Mouse (Mus musculus): ENCODE data around the gene Hmg20b.

DNA sequence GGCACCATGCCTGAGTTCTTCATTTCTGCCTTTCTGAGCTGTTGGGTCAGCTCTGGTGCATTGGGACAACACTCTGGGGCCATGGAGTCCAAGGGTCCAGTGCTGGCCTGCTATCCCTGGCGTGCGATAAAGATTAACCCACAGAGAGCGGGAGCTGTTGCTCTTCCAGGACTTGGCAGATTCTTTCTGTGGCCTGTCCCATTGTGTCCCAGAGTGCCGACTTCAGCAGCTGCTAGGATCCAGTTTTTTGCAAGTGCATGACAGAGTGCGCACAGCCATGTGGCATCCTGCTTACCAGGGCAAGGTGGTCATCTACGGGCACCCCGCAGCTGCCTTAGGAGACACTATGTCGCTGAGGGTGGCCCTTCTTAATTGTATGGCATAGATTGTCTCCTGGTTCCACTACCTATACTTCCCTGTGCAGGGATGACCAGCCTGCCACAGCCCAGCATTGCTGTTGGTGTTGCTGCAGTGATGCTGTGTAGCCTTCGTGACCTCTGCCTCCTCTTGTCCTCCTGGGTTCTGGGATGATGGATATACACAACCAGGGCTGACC lies 49.9 kb downstream of the Hmg20b start:
- no peak for TF ChIP-seq USF1 (IDR thresholded peaks at IDR 0.05; ENCODE audit: low read depth)
- no peak for TF ChIP-seq CTCF (IDR thresholded peaks at IDR 0.05; ENCODE audit: control insufficient read depth, insufficient read depth, insufficient read length)
- no peak for TF ChIP-seq MYOD1 (IDR thresholded peaks at IDR 0.05; ENCODE audit: control insufficient read depth, insufficient read length, low read depth)
- no peak for TF ChIP-seq MYOG (IDR thresholded peaks at IDR 0.05; ENCODE audit: control insufficient read depth, extremely low read depth, insufficient read length)
- TF ChIP-seq FOSL1 (IDR thresholded peaks at IDR 0.05; ENCODE audit: insufficient read depth, low read length, poor library complexity, severe bottlenecking), result no peak
- no peak for TF ChIP-seq MAX (IDR thresholded peaks at IDR 0.05)
